Mouse (Mus musculus) induced T-regulatory cell, adult 2 months (primary cell): Measurements from ENCODE around the gene Cd4.

ENCODE experiments used
- DNase-seq: peaks from one replicate; pipeline ENCODE4 v3.0.0-alpha.2; 2012; ENCODE audit warnings: low read depth

Cd4 gene

DNA sequence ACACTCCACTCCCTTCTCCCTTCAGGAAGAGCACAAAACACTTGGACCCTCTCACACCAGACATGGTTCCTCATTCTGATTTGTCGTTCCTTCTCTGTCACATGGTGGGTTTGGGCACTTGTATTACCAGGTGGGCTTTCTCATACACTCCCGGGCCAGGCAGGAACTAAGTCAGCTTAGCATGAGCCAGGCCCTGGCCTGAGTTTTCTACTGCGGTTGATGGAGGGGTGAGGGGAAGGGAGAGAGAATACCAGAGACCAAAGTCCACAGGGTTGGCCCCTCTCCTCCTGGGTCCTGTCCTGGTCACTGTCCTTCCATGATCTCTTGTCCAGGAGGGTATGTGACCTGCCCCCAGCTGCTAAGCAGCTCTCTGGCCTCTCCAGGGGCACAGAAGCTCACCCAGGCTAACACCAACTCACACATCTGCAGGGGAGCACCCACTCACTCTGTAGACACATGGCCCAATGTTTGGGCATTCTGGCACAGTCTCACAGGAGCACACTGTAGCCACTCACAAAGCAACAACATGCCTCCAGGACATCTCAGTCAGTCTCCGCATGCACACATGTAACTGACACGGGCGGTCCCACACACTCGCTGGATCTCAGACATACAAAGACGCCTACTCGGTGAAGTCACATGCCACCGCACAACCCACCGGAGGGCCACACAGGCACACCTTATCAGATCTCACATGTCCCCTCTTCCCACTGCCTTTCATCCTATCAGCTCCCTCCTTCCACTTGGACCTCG is 28.1 kb upstream of the Cd4 start:
- peak; percentile 58 for DNase-seq

GRCm38 (mm10) chr6:124915160-124915941 is 27.3 kb upstream of the Cd4 start:
- DNase-seq = no peak

DNA sequence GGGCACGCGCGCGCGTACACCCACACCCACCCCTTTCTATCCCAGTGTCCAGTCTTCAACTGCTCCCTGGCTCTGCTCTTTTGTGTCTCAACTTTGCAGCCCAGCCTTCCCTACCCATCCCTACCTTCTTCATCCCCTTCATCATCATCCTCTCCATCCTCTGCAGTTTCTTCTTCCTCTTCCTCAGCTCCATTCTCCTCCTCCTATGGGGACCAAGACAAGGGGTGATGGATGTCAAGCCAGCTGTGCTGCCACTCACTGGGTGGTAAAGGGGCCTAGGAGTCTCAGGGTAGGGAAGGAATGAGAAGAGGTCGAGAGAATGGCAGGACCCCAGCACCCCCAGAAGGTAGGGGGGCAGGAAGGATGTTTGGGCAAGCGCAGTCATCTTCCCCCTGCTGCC is 26.5 kb upstream of the Cd4 start:
- no peak for DNase-seq

DNA sequence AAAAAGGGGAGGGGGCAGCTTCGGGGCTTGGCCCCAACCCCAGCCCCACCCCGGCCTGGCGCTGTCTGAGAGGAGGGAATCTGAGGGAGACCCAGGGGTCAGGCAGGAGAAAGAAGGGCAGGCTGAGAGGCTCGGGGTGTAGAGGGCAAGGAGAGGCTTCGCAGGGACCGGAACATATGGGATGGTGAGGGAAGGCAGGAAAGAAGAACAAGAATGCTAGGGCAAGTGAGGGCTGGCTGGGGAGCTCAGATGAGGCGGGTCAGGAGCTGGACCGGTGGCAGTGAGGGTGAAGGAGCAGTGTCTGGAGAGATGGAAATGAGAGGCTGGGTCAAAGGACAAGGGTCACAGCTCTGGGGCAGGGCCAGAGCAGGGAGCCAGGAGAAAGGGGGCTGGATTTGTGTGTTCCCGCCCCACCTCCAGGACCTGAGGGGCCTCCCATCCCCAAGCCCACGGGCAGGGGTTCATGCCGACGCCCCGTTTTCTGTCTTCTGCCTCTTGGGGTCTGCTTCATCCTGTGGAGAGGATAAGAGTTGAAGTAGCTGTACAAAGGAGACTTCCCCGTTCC is 25.8 kb upstream of the Cd4 start:
- DNase-seq = no peak

DNA sequence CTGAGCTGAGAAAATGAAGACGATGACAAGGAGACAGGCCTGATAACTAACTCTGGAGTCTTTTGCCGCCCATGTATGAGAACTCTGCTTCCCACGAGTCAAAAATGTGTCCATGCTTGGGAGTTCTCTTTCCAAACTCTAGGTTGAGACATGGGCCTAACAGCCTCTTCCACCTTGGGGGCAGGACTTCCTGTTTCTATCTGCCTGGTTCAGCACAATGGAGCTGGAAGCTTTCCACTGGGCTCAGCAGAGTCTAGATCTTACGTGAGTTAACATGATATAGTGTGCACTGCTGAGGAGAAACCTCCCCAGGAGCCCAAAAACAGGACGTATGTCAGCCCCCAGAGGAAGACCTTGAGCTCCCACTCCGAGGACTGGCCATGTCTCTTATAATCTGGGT is 25.2 kb upstream of the Cd4 start:
- DNase-seq = peak; percentile 44

GRCm38 (mm10) chr6:124911533-124912218 is 23.7 kb upstream of the Cd4 start, which contains the start of gene Lag3:
Gene Lag3, minus strand, starts transcription at chr6:124911705.
- peak; percentile 73 for DNase-seq

DNA sequence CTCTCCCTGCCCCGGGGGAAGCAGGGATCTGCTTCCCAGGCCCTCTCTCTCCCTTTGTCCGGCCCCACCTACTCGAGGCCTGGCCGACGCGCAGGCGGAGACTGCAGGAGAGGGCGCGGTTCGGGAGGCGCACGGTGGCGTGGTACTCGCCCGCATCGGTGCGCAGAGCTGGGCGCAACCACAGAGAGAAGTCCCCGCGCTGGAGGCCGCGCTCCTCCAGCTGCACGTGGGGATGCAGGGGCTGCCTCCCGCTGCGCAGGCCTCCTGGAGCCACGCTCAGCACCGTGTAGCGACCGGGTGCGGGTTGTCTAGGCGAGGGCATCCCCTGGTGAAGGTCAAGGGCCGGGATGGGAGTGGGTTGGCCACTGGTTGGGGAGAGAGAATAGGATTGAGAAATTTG is 22.0 kb upstream of the Cd4 start:
- peak; percentile 57 for DNase-seq

GRCm38 (mm10) chr6:124907767-124908166 is 19.7 kb upstream of the Cd4 start:
- peak; percentile 86 for DNase-seq

DNA sequence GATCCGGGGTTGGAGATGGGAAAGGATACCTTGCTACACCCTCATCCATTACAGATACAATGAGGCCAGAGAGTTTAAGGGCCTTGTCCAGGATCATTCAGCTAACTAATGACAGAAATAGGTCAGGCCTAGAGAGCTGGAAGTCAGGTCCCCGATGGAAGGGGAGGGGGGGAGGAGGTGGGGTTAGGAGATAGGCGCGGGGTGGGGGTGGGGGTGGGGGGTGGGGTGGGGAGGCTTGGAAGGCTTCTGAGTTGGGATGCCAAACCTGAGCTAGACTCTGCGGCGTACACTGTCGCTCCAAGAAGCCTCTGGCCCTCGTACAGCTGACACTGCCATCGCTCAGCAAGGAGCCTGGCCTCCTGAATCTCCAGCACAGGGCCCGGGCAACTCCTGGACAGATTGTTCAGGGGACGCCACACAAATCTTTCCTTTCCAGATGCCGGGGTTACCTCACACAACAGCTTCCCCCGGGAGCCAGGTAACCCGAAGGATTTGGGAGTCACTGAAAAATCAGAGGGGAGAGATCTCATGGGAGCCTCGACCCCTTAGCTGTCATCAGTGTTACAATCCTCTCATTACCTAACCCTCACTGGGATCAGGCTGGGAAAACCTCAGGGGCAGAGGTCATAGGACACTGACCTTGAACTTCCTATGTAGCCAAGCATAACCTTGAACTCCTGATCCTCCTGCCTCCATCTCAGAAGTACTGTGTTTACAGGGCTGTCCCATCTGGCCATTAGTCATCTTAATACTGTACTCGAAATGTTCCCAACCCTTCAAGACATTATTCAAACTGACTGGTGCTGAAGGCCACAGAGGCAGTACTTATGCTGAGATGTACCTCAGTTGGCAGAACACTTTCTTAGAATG is 17.2 kb upstream of the Cd4 start:
- no peak for DNase-seq

- DNase-seq = no peak
Measured at GRCm38 (mm10) chr6:124904161-124904981, 16.4 kb upstream of the Cd4 start.

DNA sequence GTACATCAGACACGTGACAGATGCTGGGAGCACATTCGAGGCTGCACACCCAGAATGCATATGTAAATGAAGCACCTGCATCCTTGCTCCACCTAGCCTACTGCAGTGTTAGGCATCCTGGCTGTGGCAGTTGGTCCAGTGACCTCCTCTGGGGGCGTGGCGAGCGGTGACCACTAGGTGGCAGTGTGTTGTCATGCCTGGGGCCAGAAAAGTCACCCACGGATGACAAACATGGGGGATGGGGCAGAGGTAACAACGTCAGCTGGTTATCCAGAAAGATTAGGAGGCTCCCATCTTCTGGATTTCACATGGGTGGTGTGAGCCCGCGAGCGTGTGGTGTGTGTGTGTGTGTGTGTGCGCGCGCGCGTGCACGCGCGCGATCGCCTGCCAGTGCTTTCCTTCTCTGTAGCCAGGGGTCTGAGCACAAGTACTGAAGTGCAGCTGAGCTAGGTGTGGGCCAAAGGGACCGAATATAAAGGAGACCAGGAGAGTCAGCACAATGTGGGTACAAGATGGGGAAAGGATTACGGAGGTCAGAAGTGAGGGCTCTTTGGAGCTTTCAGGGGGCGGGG is 15.6 kb upstream of the Cd4 start:
- DNase-seq = peak; percentile 96

DNA sequence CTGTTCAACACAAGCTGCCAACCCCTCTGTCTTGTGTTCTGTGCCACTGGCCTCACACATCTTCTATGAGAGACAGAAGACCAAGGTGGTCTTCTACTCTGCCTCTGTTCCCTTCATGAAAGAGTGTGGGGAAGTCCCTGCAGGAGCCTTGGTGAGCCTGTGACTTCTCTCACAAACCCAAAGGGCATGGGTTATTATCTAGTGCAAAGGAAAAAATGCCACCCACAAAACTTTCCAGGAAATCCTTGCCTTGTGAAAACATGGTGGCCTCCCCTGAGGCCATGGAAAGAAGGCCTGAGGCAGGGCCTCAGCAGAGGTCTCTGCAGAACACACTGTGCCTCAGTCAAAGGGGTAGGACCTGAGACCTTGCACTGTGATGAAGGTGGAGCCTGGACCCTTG is 13.8 kb upstream of the Cd4 start:
- DNase-seq = peak; percentile 73

DNA sequence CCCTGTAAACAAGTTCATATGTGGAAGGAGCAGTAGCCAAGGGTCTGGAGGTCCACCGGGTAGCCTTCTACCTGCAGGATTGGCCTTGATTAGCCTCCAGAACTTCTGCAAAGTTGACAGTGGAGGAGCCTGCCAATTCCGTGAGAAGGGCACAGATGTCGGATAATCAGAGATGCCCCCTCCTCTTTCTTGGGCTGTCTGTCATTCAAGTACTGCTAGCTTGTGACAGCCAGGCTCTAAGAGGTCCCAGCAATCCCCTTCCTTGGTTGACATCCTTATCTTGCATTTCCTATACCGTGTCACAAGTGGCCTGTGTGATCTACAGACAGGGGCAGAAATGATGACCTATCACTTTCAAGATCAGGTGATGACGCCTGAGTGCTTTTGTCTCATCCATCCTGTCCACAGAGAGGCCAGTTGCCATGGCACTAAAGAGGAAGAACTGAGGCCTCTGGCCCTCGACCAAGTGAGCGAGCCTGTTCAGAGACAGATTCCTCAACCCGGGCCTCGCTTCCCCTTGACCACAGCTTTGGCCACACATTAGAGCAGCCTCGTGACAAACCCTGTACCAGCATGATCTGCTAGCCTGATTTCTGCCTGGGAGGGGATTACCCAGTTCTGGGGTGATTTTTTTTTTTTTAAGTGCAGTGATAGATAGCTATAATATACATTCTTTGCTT is 12.9 kb upstream of the Cd4 start:
- DNase-seq = peak; percentile 88

DNA sequence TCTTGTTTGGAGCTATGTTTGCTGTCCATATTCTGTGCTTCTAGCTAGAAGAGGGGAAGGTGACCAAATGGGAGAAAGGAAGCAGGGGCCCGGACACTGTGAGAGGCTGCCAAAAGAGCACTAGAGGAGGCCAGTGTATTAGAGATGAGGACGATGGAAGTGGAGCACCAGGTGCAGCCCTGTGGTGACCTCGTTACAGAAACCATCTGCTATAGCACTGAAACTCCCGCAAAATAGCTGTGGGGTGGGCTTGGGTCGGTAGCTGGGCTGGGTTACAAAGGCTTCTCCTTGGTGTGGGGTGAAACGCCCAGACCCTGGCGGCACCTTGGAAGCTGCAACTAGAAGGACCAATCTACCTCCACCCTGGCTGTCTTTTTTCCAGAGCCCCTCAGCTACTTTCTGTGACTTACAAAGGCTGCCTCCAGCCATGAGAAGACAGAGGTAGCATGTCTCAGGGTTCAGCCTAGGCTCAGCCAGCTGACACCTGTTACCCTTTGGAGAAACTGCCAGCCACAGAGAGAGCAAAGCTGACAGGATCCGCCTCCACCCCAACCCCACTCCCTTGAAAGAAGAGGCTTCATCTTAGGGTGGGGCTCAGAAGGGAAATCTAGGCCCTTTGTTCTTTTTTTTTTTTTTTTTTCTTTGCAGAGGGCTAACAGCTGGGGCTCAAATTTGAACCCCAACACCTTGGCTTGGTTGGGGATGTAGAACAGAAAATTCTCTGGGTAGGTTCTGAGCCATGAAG is 12.2 kb upstream of the Cd4 start:
- peak; percentile 68 for DNase-seq

GRCm38 (mm10) chr6:124898359-124898758 is 10.3 kb upstream of the Cd4 start:
- peak; percentile 64 for DNase-seq

DNA sequence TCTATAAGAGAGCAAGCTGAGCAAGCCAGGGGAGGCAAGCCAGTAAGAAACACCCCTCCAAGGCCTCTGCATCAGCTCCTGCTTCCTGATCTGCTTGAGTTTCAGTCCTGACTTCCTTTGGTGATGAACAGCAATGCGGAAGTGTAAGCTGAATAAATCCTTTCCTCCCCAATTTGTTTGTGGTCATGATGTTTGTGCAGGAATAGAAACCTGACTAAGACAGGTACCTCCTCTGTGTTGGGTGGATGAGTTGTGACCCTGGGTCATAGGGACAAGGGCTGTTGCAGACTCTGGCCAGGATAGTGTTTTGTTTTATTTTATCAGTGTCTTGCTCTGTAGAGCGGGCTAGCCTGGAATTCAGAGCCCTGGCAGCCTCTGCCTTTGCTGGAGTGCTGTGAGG is 6.1 kb upstream of the Cd4 start:
- peak; percentile 25 for DNase-seq

DNA sequence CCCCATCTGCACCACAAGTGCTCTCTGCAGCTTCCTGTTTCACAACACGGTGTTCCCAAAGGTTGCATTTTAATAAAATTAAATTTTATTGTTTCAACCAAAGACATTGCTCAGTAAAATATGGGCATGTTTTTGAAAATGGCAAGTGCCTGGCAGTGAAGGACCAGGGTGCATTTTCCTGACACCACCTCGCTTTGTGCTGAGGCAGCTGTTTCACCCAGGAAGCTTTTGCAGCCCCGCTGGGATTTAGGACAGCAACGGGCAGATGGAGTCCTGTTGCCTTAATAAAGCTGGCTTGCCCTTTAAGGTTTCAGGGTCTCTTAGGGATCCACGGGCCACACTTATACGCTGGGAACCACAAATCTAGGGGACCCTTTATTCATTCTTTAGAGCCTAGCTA is 3.0 kb upstream of the Cd4 start:
- DNase-seq = no peak

- peak; percentile 67 for DNase-seq
Measured at GRCm38 (mm10) chr6:124888555-124889125, 619 bp upstream of the Cd4 start.

GRCm38 (mm10) chr6:124885956-124886381 is 2.1 kb downstream of the Cd4 start:
- DNase-seq = peak; percentile 59
